Mouse (Mus musculus): ENCODE results near the gene Atp9a. TPM values are rescaled to one million over a fixed set of nuclear protein-coding genes. Genes with fewer than 3 reads are reported as not detected.

Atp9a gene
- polyA plus RNA-seq, 1 experiment from 2014 or later = 18.6 TPM

DNA sequence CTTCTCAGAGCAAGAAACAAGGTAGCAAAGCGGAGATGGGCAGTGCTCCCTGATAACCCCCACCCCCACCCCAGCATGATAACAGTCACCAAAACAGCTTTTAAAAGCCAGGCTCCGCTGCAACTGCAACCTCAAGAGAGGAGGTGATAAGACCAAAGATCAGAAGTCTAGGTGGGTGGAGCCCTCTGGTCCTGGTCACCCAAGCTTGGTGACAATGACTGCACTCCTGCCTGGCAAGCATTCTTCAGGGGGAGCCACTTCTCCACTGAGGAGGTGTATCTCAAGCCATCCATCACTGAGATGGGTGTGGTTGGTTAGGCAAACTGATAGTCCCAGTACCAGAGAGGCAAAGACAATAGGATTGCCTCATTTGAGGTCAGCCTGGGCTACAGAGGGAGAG, 151.1 kb downstream of the Atp9a start:
- DNase-seq (ENCODE audit: low spot score) (no peak), ATAC-seq (replicated peaks; ENCODE audit: low FRiP score) (no peak)
- H3K9me3 ChIP-seq (ENCODE audit: control insufficient read depth, low read length) = no peaks in the 10 kb centered on the region
- H3K36me3 ChIP-seq (ENCODE audit: control insufficient read depth, insufficient read depth, low read length) = no peaks in the 10 kb centered on the region
- H3K27me3 ChIP-seq (ENCODE audit: control insufficient read depth, insufficient read depth, low read length) = peaks cover 19% of the 10 kb centered on the region
- no peak overlapping the region for H3K4me3 ChIP-seq (ENCODE audit: low read depth, low read length)
- 70% methylated on average over 2 of the region's 2 CpGs for WGBS
- no peak overlapping the region for H3K27ac ChIP-seq (ENCODE audit: low read depth, low read length)
- no peak overlapping the region for H3K4me2 ChIP-seq (ENCODE audit: low read depth, low read length, severe bottlenecking)
- no peak overlapping the region for H3K9ac ChIP-seq (ENCODE audit: low read length)
- H3K4me1 ChIP-seq (replicated peaks; ENCODE audit: control insufficient read depth, insufficient read depth, low read length) = peaks cover 12% of the 10 kb centered on the region; the same call in 1 of the 2 replicates

- H3K4me2 ChIP-seq (ENCODE audit: low read depth, low read length, severe bottlenecking) = peak overlapping the region; percentile 83
- no peaks in the 10 kb centered on the region for H3K36me3 ChIP-seq (ENCODE audit: control insufficient read depth, insufficient read depth, low read length)
- H3K4me3 ChIP-seq (ENCODE audit: low read depth, low read length) = peak overlapping the region; percentile 40
- no peak overlapping the region for H3K27ac ChIP-seq (ENCODE audit: low read depth, low read length)
- H3K4me1 ChIP-seq (replicated peaks; ENCODE audit: control insufficient read depth, insufficient read depth, low read length) = peaks cover 12% of the 10 kb centered on the region; the same call in 1 of the 2 replicates
- H3K27me3 ChIP-seq (ENCODE audit: control insufficient read depth, insufficient read depth, low read length) = peaks cover 19% of the 10 kb centered on the region
- ATAC-seq (replicated peaks; ENCODE audit: low FRiP score) (no peak), DNase-seq (ENCODE audit: low spot score) (no peak)
- WGBS = 49% methylated on average over 10 of the region's 10 CpGs
- no peaks in the 10 kb centered on the region for H3K9me3 ChIP-seq (ENCODE audit: control insufficient read depth, low read length)
- no peak overlapping the region for H3K9ac ChIP-seq (ENCODE audit: low read length)
These were observed 151.7 kb downstream of the Atp9a start for GRCm38 (mm10) chr2:168590556-168590955.

- Histone ChIP-seq H3K27ac (ENCODE audit: low read depth, low read length) (no peak overlapping the region), H3K4me3 (ENCODE audit: low read depth, low read length) (peak overlapping the region; percentile 40), H3K9me3 (ENCODE audit: control insufficient read depth, low read length) (no peaks in the 10 kb centered on the region), H3K36me3 (ENCODE audit: control insufficient read depth, insufficient read depth, low read length) (no peaks in the 10 kb centered on the region), H3K4me2 (ENCODE audit: low read depth, low read length, severe bottlenecking) (peak overlapping the region; percentile 83), H3K4me1 (replicated peaks; ENCODE audit: control insufficient read depth, insufficient read depth, low read length) (peaks cover 12% of the 10 kb centered on the region; the same call in 1 of the 2 replicates), H3K27me3 (ENCODE audit: control insufficient read depth, insufficient read depth, low read length) (peaks cover 19% of the 10 kb centered on the region), H3K9ac (ENCODE audit: low read length) (peak overlapping the region; percentile 45; the same call in 1 of the 2 replicates)
- under 1% methylated on average over 32 of the region's 38 CpGs for WGBS
- DNase-seq (ENCODE audit: low spot score) (peak; percentile 66), ATAC-seq (replicated peaks; ENCODE audit: low FRiP score) (peak; percentile 4; the same call in 1 of the 2 replicates)
These were observed 152.0 kb downstream of the Atp9a start for GRCm38 (mm10) chr2:168590168-168590551.

- peaks cover 12% of the 10 kb centered on the region; the same call in 1 of the 2 replicates for H3K4me1 ChIP-seq (replicated peaks; ENCODE audit: control insufficient read depth, insufficient read depth, low read length)
- H3K36me3 ChIP-seq (ENCODE audit: control insufficient read depth, insufficient read depth, low read length) = no peaks in the 10 kb centered on the region
- ATAC-seq (replicated peaks; ENCODE audit: low FRiP score) = peak; percentile 30; the same call in 1 of the 2 replicates
- H3K9ac ChIP-seq (ENCODE audit: low read length) = peak overlapping the region; percentile 45; the same call in 1 of the 2 replicates
- peak overlapping the region; percentile 40 for H3K4me3 ChIP-seq (ENCODE audit: low read depth, low read length)
- H3K4me2 ChIP-seq (ENCODE audit: low read depth, low read length, severe bottlenecking) = peak overlapping the region; percentile 83
- 6% methylated on average over 21 of the region's 21 CpGs for WGBS
- no peaks in the 10 kb centered on the region for H3K9me3 ChIP-seq (ENCODE audit: control insufficient read depth, low read length)
- H3K27me3 ChIP-seq (ENCODE audit: control insufficient read depth, insufficient read depth, low read length) = peaks cover 19% of the 10 kb centered on the region
- DNase-seq (ENCODE audit: low spot score) = no peak
- no peak overlapping the region for H3K27ac ChIP-seq (ENCODE audit: low read depth, low read length)
These were observed 152.6 kb downstream of the Atp9a start for GRCm38 (mm10) chr2:168589368-168590167.

DNA sequence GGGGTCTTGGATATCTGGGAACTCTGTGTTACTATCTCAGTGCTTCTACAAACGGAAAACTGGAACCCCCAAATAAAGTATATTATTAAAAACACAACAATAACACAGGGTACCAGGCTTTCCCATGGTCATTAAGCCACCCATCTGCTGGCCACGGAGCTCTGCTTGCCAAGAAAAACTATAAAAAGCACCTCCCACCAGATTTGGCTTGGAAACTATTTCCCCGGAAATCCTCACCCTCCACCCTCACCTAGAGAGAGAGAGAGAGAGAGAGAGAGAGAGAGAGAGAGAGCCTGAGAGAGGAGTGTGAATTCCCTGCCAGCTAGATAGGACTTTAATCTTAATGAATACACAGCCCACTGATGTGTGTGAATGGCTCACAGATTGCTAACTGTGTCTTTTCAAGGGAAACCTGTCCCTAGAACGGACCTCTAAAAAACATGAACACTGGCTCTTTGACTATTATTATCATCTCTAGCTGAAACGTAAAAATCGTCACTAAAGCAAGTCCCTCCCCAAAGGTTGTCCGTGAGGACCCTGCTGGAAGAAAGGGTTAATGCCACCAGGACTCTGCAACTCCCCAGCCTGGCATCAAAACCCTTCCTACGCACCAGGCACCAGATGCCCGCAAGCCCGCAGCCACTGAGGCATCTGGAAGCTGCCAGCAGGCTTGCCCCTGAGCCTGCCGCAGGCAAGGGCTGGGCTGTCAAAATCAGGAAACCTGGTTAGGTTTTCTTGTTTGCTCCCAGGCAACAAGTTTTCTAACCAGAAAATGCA, 153.4 kb downstream of the Atp9a start:
- no peaks in the 10 kb centered on the region for H3K36me3 ChIP-seq (ENCODE audit: control insufficient read depth, insufficient read depth, low read length)
- WGBS = 62% methylated on average over 11 of the region's 11 CpGs

GRCm38 (mm10) chr2:168587159-168587558, 155.1 kb downstream of the Atp9a start:
- H3K4me2 ChIP-seq (ENCODE audit: low read depth, low read length, severe bottlenecking) = no peak overlapping the region
- H3K36me3 ChIP-seq (ENCODE audit: control insufficient read depth, insufficient read depth, low read length) = no peaks in the 10 kb centered on the region
- DNase-seq (ENCODE audit: low spot score) (no peak), ATAC-seq (replicated peaks; ENCODE audit: low FRiP score) (no peak)
- H3K27ac ChIP-seq (ENCODE audit: low read depth, low read length) = no peak overlapping the region
- H3K9me3 ChIP-seq (ENCODE audit: control insufficient read depth, low read length) = no peaks in the 10 kb centered on the region
- H3K9ac ChIP-seq (ENCODE audit: low read length) = no peak overlapping the region
- H3K4me3 ChIP-seq (ENCODE audit: low read depth, low read length) = no peak overlapping the region
- peaks cover 19% of the 10 kb centered on the region for H3K27me3 ChIP-seq (ENCODE audit: control insufficient read depth, insufficient read depth, low read length)
- WGBS = 88% methylated on average over 8 of the region's 8 CpGs
- H3K4me1 ChIP-seq (replicated peaks; ENCODE audit: control insufficient read depth, insufficient read depth, low read length) = peaks cover 12% of the 10 kb centered on the region; the same call in 1 of the 2 replicates

More for the DNA sequence above, 153.4 kb downstream of the Atp9a start:
- Histone ChIP-seq H3K9ac (ENCODE audit: low read length) (no peak overlapping the region), H3K27me3 (ENCODE audit: control insufficient read depth, insufficient read depth, low read length) (peaks cover 19% of the 10 kb centered on the region), H3K4me2 (ENCODE audit: low read depth, low read length, severe bottlenecking) (no peak overlapping the region), H3K4me1 (replicated peaks; ENCODE audit: control insufficient read depth, insufficient read depth, low read length) (peaks cover 12% of the 10 kb centered on the region; the same call in 1 of the 2 replicates), H3K4me3 (ENCODE audit: low read depth, low read length) (no peak overlapping the region), H3K27ac (ENCODE audit: low read depth, low read length) (no peak overlapping the region), H3K9me3 (ENCODE audit: control insufficient read depth, low read length) (no peaks in the 10 kb centered on the region)
- DNase-seq (ENCODE audit: low spot score) (no peak), ATAC-seq (replicated peaks; ENCODE audit: low FRiP score) (no peak)

DNA sequence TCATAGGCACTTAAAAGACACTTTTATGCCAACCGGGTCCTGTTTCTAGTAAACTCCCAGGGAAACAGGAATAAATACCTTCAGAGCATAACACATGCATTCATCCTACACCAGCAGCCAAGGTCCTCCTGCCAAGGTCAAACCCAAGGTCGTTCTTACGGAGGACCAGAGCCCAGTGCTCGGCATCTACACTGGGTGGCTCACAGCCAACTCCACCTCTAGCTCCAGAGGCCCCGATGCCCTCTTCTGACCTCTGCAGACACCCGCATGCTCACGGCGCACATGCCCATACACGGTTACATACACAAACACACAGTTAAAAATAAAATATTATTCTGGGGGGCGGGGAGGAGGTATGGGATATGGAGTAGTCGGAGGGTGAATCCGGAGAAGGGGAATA, 155.7 kb downstream of the Atp9a start:
- Histone ChIP-seq H3K36me3 (ENCODE audit: control insufficient read depth, insufficient read depth, low read length) (no peaks in the 10 kb centered on the region), H3K27ac (ENCODE audit: low read depth, low read length) (no peak overlapping the region), H3K4me1 (replicated peaks; ENCODE audit: control insufficient read depth, insufficient read depth, low read length) (peaks cover 12% of the 10 kb centered on the region; the same call in 1 of the 2 replicates), H3K4me3 (ENCODE audit: low read depth, low read length) (no peak overlapping the region), H3K9me3 (ENCODE audit: control insufficient read depth, low read length) (no peaks in the 10 kb centered on the region), H3K9ac (ENCODE audit: low read length) (no peak overlapping the region), H3K4me2 (ENCODE audit: low read depth, low read length, severe bottlenecking) (no peak overlapping the region), H3K27me3 (ENCODE audit: control insufficient read depth, insufficient read depth, low read length) (peaks cover 19% of the 10 kb centered on the region)
- DNase-seq (ENCODE audit: low spot score) (no peak), ATAC-seq (replicated peaks; ENCODE audit: low FRiP score) (no peak)
- WGBS = 90% methylated on average over 12 of the region's 12 CpGs

GRCm38 (mm10) chr2:168584857-168585256, 157.4 kb downstream of the Atp9a start:
- WGBS = 84% methylated on average over 6 of the region's 6 CpGs
- H3K4me1 ChIP-seq (replicated peaks; ENCODE audit: control insufficient read depth, insufficient read depth, low read length) = peaks cover 21% of the 10 kb centered on the region
- no peak for ATAC-seq (replicated peaks; ENCODE audit: low FRiP score)

More at GRCm38 (mm10) chr2:168584857-168585256, 157.4 kb downstream of the Atp9a start:
- Histone ChIP-seq H3K27me3 (ENCODE audit: control insufficient read depth, insufficient read depth, low read length) (peaks cover 6% of the 10 kb centered on the region), H3K4me3 (ENCODE audit: low read depth, low read length) (no peak overlapping the region), H3K9me3 (ENCODE audit: control insufficient read depth, low read length) (no peaks in the 10 kb centered on the region), H3K9ac (ENCODE audit: low read length) (no peak overlapping the region), H3K4me2 (ENCODE audit: low read depth, low read length, severe bottlenecking) (no peak overlapping the region), H3K36me3 (ENCODE audit: control insufficient read depth, insufficient read depth, low read length) (no peaks in the 10 kb centered on the region), H3K27ac (ENCODE audit: low read depth, low read length) (no peak overlapping the region)
- DNase-seq (ENCODE audit: low spot score) = no peak

Data from forebrain, embryonic 11.5 days (tissue).